Mouse (Mus musculus) stomach, postnatal 0 days (tissue): Measurements from ENCODE around the gene Qdpr.

ENCODE experiments used
- CTCF ChIP-seq: IDR thresholded peaks from 2 replicates; pipeline ENCODE4 v1.5.1; 2016; ENCODE audit warnings: antibody characterized with exemption, low read depth, mild to moderate bottlenecking, moderate library complexity
- EP300 ChIP-seq: optimal IDR thresholded peaks from 2 replicates; pipeline ENCODE3; 2016; ENCODE audit warnings: antibody characterized with exemption

DNA sequence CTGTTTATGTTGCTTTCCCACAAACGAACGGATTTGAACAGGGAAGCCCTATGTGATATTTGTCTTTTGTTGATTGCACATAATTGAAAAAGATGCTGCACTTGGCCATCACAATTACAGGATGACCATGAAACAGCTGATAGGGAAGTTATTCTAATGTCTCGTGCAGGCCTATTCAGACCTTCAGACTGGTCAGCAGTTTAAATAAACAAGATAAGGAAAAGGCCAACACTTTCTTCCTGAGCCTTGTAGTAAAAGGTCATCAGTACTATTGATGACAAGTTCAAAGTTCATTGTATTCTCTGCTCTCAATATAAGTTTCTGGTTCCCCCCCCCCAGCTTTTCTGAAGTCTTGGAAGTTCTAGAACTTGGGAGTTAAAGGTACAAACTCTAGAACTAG is 32.6 kb upstream of the Qdpr start:
- TF ChIP-seq CTCF (no peak), EP300 (no peak)
